Mouse (Mus musculus) hindbrain, embryonic 12.5 days (tissue): ENCODE results near the gene Ror2. TPM values are rescaled to one million over a fixed set of nuclear protein-coding genes. Genes with fewer than 3 reads are reported as not detected.
A peak's percentile ranks its signal among the peaks of the same experiment; 100 is the strongest.

Source experiments
- ATAC-seq: fragments of 200-750 bp; cut with Nextera tagmentation; 2 replicates; pipeline ENCODE4 v1.8.0; 2017; ENCODE audit warnings: moderate TSS enrichment; ENCODE audit not compliant: low FRiP score
- H3K27ac ChIP-seq: fragments of 300-500 bp; sonication (generic); 2 replicates; pipeline ENCODE4 v1.5.1; 2016; ENCODE audit warnings: mild to moderate bottlenecking
- H3K27me3 ChIP-seq: fragments of 300-500 bp; sonication (generic); 2 replicates; pipeline ENCODE4 v1.6.1; 2016; ENCODE audit warnings: mild to moderate bottlenecking
- H3K36me3 ChIP-seq: fragments of 300-500 bp; sonication (generic); 2 replicates; pipeline ENCODE4 v1.6.1; 2016; ENCODE audit warnings: mild to moderate bottlenecking
- H3K4me1 ChIP-seq: fragments of 300-500 bp; sonication (generic); 2 replicates; pipeline ENCODE4 v1.6.1; 2016
- H3K4me2 ChIP-seq: fragments of 300-500 bp; sonication (generic); replicated peaks from 2 replicates; pipeline ENCODE4 v1.6.1; 2016; ENCODE audit warnings: mild to moderate bottlenecking
- H3K4me3 ChIP-seq: fragments of 300-500 bp; sonication (generic); 2 replicates; pipeline ENCODE4 v1.5.1; 2016; ENCODE audit warnings: mild to moderate bottlenecking
- H3K9ac ChIP-seq: fragments of 300-500 bp; sonication (generic); 2 replicates; pipeline ENCODE4 v1.6.1; 2016; ENCODE audit warnings: mild to moderate bottlenecking, moderate library complexity
- H3K9me3 ChIP-seq: fragments of 300-500 bp; sonication (generic); replicated peaks from 2 replicates; pipeline ENCODE4 v1.6.1; 2016; ENCODE audit warnings: mild to moderate bottlenecking
- WGBS: fragments of 180-500 bp; shearing (Covaris S2); methylation state at CpG from one replicate; pipeline ENCODE4 v1.1.7; 2016; 5-methylcytosine and 5-hydroxymethylcytosine counted together
- polyA plus RNA-seq: library from polyadenylated mRNA; unstranded; fragments of >200 nt; fragmentation: Nextera tagmentation; extraction: Ambion mirVana; gene quantifications from 2 replicates; pipeline ENCODE4 v1.2.1, GENCODE M21; 2016

Gene Ror2
- polyA plus RNA-seq, 1 experiment from 2014 or later: 17.8 TPM

DNA sequence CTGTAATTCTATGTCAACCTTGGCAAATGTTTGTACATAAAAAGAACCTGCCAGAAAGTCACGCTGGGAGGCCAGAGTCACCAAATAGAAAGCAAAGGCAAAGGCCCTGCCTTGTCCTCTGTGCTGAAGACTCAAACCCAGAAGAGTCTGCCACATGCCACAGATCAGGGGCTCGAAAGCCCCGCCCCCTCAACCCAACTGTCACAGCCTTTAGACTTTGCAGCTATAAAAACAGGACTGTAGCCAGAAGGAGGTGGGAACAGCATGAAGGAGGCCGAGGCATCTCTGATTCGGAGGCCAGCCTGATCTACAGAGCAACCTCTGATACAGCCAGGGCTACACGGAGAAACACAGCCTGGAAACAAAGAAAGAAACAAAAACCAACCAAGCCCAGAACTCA, 37.8 kb downstream of the Ror2 start:
- ATAC-seq: no peak
- Histone ChIP-seq H3K4me1 (peaks cover 12% of the 10 kb centered on the region; the same call in 1 of the 2 replicates), H3K36me3 (no peaks in the 10 kb centered on the region), H3K9ac (no peak overlapping the region), H3K4me2 (no peak overlapping the region), H3K27me3 (no peaks in the 10 kb centered on the region), H3K9me3 (no peaks in the 10 kb centered on the region), H3K27ac (no peak overlapping the region), H3K4me3 (no peak overlapping the region)
- WGBS: 62% methylated on average over 6 of the region's 6 CpGs

DNA sequence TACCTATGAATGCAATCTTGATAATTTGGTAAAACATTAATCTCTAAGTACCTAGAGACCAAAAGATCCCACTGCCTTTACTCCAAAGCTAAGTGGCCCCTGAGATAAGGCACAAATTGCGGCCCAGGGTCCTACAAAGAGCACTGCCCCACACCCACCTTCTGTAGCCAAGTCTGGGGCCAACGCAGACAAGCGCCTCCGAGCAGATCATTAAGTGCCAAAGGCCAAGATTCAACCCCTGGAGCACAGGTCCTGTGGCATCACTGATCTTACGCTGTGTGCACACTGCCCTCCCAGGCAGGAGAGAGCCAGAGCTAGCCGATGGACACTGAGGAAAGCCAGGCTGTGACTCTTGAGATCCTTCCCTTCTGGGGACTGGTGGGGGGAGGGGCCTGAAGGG, 38.7 kb downstream of the Ror2 start:
- Histone ChIP-seq H3K4me1 (peaks cover 12% of the 10 kb centered on the region; the same call in 1 of the 2 replicates), H3K27ac (no peak overlapping the region), H3K4me3 (no peak overlapping the region), H3K9me3 (no peaks in the 10 kb centered on the region; the same call in 1 of the 2 replicates), H3K9ac (no peak overlapping the region), H3K4me2 (no peak overlapping the region), H3K27me3 (no peaks in the 10 kb centered on the region), H3K36me3 (no peaks in the 10 kb centered on the region)
- no peak for ATAC-seq
- WGBS: 78% methylated on average over 6 of the region's 6 CpGs

DNA sequence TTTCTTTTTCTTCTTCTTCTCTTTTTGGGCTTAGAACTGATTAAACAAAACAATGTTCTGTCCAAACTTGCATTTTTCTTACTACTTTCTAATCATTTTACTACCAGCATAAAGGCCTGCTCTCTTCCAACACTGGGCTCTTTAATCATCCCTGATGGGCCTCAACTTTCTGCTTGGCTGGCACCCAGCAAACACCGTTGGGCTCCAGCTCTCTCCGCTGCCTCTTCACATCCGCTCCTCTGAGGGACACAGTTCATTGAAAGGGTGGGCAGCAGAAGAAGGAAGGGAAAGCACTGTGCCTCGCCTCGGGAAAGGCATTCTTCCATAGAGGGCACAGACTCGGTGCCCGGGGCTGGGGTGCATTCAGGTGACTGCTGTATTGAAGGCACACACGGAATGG, 41.8 kb downstream of the Ror2 start:
- Histone ChIP-seq H3K27ac (no peak overlapping the region), H3K4me2 (no peak overlapping the region), H3K27me3 (no peaks in the 10 kb centered on the region), H3K4me1 (peaks cover 9% of the 10 kb centered on the region; the same call in 1 of the 2 replicates), H3K9me3 (peaks cover 9% of the 10 kb centered on the region; the same call in 1 of the 2 replicates), H3K36me3 (no peaks in the 10 kb centered on the region), H3K9ac (no peak overlapping the region), H3K4me3 (no peak overlapping the region)
- WGBS: 70% methylated on average over 8 of the region's 8 CpGs
- ATAC-seq: no peak

DNA sequence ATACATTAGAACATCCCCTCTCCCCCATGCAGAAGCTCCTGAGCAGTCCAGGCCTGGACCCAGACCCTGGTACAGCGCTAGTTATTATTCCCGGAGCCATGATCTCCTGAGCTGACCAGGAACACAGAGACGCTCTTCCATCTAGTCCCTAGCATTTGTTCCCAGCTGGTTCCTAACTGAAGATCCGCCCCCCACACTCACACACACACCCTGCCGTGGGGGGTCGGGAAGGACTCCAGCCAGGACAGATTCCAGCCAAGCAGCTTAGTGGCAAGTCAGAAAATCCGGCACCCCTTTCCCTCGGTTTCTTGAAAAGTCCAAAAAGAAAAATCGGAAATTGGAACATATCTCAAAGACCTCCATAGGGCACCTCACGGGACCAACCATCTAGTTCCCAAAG, 48.5 kb downstream of the Ror2 start:
- peaks cover 9% of the 10 kb centered on the region; the same call in 1 of the 2 replicates for H3K9me3 ChIP-seq
- no peak overlapping the region for H3K27ac ChIP-seq
- no peak overlapping the region for H3K4me2 ChIP-seq
- no peaks in the 10 kb centered on the region for H3K27me3 ChIP-seq
- no peaks in the 10 kb centered on the region for H3K36me3 ChIP-seq
- no peak overlapping the region for H3K9ac ChIP-seq
- WGBS: 59% methylated on average over 10 of the region's 10 CpGs
- peaks cover 36% of the 10 kb centered on the region for H3K4me1 ChIP-seq
- H3K4me3 ChIP-seq: no peak overlapping the region
- no peak for ATAC-seq

DNA sequence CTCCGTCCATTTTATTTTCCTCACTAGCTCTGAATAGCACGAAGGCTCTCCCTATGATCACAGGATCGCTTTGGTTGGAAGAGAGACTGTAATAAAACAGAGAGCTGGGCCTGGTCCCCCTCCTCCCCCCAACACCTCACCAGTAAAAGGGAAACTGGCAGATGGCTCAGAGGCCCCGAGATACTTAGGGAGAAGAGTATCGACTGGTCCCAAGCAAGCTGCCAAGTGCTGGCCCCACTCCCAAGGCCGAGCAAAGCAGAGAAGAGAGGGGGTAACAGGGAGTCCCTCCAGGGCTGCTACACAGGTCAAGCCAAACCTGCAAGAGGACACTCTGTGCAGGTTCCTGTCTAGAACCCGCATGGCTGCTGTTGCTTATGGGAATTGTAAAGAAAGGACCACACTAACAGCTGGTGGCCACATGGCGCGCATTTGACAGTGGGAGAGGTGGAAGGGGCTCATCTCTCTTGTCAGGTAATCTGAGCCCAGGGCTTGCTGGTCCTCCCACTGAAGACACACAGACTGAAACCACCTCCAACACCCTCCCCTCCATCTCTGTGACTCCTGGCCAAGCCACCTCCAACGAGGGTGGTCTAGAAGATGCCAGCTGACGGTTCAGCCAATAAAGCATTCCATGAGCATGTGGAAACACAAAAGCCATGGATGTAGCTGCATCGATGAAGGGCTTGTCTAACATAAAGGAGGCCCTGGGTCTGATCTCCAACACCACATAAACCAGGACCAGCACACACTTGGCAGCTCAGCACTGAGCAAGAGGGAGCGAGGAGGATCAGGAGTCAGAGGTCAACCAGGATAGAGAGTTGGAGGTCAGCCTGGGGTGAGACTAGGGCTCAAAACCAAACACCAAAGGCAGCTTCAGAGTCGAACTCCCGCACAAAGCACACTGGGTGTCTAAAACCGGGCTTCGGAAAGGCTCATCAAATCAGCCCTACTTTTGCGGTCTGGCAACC, 49.2 kb downstream of the Ror2 start:
- H3K9ac ChIP-seq: no peak overlapping the region
- H3K9me3 ChIP-seq: peaks cover 9% of the 10 kb centered on the region; the same call in 1 of the 2 replicates
- H3K4me2 ChIP-seq: no peak overlapping the region
- no peaks in the 10 kb centered on the region for H3K36me3 ChIP-seq
- 28% methylated on average over 18 of the region's 18 CpGs for WGBS
- no peaks in the 10 kb centered on the region for H3K27me3 ChIP-seq
- peaks cover 42% of the 10 kb centered on the region for H3K4me1 ChIP-seq
- H3K27ac ChIP-seq: peak overlapping the region; percentile 18; the same call in 1 of the 2 replicates
- 0 out of 2 replicates have a peak, but pooled peaks have one; percentile 38 for ATAC-seq
- no peak overlapping the region for H3K4me3 ChIP-seq

DNA sequence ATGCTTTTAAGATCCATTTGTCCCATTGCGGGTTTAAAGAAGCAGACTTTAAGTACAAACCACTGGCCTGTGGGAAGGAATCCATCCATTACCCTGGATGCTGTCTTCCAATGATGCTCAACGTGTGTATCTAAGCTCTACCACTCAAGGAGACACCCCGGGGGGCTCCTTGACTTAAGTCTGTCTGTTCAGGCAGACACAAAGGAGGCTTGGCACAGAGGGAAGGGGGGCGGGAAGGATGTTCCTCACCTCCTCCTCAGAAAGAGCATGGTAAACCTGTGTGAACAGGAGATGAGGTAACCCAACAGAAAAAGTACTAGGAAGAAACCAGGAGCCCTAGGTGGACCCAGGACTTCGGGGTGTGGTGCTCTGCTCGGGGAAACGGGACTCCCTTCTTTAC, 50.0 kb downstream of the Ror2 start:
- 18% methylated on average over 7 of the region's 7 CpGs for WGBS
- no peaks in the 10 kb centered on the region for H3K36me3 ChIP-seq
- H3K27ac ChIP-seq: 0 out of 2 replicates have a peak overlapping the region, but pooled peaks have one; percentile 18
- ATAC-seq: no peak
- peaks cover 48% of the 10 kb centered on the region for H3K4me1 ChIP-seq
- H3K27me3 ChIP-seq: no peaks in the 10 kb centered on the region
- no peak overlapping the region for H3K4me3 ChIP-seq
- no peak overlapping the region for H3K4me2 ChIP-seq
- H3K9ac ChIP-seq: no peak overlapping the region
- H3K9me3 ChIP-seq: peaks cover 4% of the 10 kb centered on the region; the same call in 1 of the 2 replicates

DNA sequence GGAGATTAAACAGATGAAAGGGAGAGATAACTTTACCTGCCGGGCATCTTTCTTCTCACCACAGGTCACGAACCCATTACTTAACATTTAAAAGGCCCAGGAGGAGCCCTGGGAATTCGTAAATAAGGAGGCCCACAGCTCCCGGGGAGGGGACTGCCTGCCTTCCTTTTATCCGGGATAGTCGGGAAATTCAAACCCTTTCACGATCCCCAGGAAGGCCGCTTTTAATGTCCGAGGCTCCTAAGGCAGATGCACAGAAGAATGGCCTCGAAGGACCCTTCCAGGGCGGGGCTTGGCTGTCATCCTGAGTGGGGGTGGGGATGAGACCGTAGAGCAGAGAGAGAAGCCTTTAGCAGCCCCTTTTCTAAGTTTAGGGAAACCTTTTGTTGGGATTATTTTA, 51.1 kb downstream of the Ror2 start:
- H3K36me3 ChIP-seq: no peaks in the 10 kb centered on the region
- H3K27me3 ChIP-seq: no peaks in the 10 kb centered on the region
- no peak for ATAC-seq
- H3K27ac ChIP-seq: 0 out of 2 replicates have a peak overlapping the region, but pooled peaks have one; percentile 23
- peak overlapping the region; percentile 17; the same call in 1 of the 2 replicates for H3K4me2 ChIP-seq
- peaks cover 51% of the 10 kb centered on the region for H3K4me1 ChIP-seq
- H3K9ac ChIP-seq: 0 out of 2 replicates have a peak overlapping the region, but pooled peaks have one; percentile 27
- no peaks in the 10 kb centered on the region for H3K9me3 ChIP-seq
- H3K4me3 ChIP-seq: no peak overlapping the region
- WGBS: 4% methylated on average over 12 of the region's 12 CpGs

DNA sequence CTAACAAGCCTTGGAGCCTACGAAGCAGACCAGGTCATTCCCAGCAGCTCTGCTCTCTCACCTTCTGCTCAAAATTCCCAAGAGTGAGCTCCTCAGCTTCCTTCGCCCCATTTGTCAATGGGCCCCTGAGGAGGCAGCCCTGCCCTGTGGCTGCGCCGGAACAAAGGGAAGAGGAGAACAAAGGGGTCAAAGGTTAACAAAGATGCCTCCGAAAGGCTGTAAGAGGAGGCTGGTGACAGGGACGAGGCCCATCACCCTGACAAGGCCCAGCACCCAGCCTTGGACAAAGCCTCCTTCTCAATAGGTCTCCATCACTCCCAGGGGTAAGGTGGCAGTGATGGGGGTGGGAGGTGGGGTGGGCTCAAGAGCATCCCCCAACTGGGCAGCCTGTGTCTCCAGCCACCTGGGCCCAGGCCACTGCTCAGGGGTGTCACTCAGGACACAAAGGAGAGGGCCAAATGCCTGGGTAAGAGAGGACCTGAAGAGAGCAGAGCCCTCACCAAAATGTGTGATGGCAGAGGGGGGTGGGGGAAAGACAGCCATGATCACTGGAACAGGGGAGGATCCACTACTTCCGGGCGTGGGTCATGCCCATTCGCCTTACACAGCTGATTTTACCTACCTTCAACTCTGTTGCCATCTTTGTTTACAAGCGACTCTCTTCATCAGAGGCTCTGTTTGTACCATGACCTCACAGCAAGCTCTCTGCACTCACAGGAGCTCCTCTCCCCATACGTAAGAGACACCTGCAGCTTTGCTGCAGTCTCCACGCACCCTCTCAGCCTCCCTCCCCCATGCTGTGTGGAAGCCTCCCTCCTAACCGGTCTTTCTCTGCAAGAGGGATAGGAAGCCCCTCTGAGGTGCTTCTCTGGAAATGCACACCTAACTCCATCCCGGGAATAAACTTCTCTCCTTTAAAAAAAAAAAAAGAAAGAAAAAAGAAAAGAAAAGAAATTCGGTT, 51.8 kb downstream of the Ror2 start:
- Histone ChIP-seq H3K36me3 (no peaks in the 10 kb centered on the region), H3K4me3 (no peak overlapping the region), H3K27ac (peak overlapping the region; percentile 57; the same call in 1 of the 2 replicates), H3K4me1 (peaks cover 51% of the 10 kb centered on the region), H3K9me3 (no peaks in the 10 kb centered on the region), H3K9ac (no peak overlapping the region), H3K27me3 (no peaks in the 10 kb centered on the region), H3K4me2 (no peak overlapping the region)
- WGBS: 22% methylated on average over 15 of the region's 15 CpGs
- no peak for ATAC-seq

DNA sequence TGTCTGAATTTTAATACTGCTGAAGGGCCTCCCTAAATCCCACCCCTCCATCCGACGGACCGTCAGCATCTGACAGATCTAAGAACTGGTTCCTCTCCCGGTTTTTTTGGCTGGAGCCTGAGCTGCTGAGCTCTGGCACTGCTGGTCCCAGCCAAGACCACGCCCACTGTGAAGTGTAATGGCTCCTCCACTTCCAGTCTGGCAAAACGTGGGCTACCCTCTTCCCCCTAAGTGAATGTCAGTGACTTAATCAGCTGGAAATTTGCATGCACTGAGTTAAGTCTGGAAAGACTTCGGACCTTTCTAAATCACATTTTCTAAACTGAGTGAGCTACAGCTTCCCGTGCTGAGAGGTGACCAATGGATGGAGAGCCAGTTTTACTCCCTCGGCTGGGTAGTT, 52.5 kb downstream of the Ror2 start:
- Histone ChIP-seq H3K4me2 (no peak overlapping the region), H3K4me1 (peaks cover 51% of the 10 kb centered on the region), H3K9me3 (no peaks in the 10 kb centered on the region), H3K27ac (0 out of 2 replicates have a peak overlapping the region, but pooled peaks have one; percentile 57), H3K4me3 (no peak overlapping the region), H3K27me3 (no peaks in the 10 kb centered on the region), H3K9ac (no peak overlapping the region), H3K36me3 (no peaks in the 10 kb centered on the region)
- 7% methylated on average over 9 of the region's 9 CpGs for WGBS
- ATAC-seq: no peak

DNA sequence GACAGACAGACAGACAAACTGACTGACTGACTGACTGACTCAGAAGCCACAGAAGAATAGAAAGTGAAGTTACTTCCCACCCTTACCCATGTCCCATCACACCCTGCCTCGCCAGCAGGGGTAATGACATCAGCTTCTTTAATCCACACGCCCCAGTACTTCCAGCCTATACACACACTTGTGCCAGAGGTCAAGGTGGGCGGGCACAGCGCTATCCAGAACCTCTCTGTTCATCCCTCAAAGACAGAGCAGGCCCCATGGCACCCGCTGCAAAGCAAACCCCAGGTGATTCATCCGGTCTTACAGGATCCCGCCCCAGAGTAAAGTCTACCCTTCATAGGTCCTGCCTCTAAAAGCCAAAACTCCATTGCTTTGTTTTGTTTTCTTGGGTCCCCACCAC, 53.5 kb downstream of the Ror2 start:
- H3K9me3 ChIP-seq: no peaks in the 10 kb centered on the region
- no peak for ATAC-seq
- H3K9ac ChIP-seq: no peak overlapping the region
- H3K4me1 ChIP-seq: peaks cover 51% of the 10 kb centered on the region
- H3K36me3 ChIP-seq: no peaks in the 10 kb centered on the region
- no peak overlapping the region for H3K4me2 ChIP-seq
- no peaks in the 10 kb centered on the region for H3K27me3 ChIP-seq
- no peak overlapping the region for H3K27ac ChIP-seq
- 31% methylated on average over 7 of the region's 7 CpGs for WGBS
- no peak overlapping the region for H3K4me3 ChIP-seq

DNA sequence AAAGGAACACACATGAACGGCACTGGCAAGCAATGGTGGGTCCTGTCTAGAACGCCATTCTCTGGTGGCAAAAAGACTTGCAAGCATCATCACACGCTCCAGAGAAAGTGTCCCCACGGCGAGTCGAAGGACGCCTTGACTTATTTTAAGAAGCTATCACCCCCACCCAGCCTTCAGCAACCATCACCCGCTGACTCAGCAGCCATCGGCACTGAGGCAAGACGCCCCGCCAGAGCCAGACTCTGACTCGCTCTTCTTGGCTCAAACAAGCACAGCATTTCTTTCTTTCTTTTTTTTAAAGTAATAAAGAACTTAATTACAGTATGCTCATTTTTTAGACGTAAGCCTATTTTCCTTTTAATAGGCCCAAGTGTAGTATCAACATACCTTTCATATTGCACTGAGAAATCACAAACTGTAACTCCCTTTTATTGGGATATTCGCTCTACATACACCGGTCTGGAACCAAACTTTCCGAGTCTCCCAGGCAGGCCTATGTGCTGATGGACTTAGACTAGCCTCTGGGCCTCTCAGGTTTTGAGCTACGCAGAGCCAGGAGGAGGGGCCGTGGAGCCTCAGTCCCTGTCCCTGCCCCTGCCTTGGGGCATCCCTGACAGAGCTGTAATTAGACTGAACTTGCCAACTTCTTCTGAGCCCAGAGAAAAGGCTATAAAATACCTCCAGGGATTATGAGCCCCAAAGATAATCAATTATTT, 55.3 kb downstream of the Ror2 start:
- H3K4me2 ChIP-seq: no peak overlapping the region
- H3K9ac ChIP-seq: no peak overlapping the region
- no peak for ATAC-seq
- WGBS: 79% methylated on average over 18 of the region's 18 CpGs
- no peaks in the 10 kb centered on the region for H3K9me3 ChIP-seq
- no peak overlapping the region for H3K27ac ChIP-seq
- no peaks in the 10 kb centered on the region for H3K27me3 ChIP-seq
- no peaks in the 10 kb centered on the region for H3K36me3 ChIP-seq
- H3K4me3 ChIP-seq: no peak overlapping the region
- peaks cover 39% of the 10 kb centered on the region for H3K4me1 ChIP-seq
